Mouse (Mus musculus): ENCODE measurements around the gene Lrrc8c.

The Lrrc8c gene

DNA sequence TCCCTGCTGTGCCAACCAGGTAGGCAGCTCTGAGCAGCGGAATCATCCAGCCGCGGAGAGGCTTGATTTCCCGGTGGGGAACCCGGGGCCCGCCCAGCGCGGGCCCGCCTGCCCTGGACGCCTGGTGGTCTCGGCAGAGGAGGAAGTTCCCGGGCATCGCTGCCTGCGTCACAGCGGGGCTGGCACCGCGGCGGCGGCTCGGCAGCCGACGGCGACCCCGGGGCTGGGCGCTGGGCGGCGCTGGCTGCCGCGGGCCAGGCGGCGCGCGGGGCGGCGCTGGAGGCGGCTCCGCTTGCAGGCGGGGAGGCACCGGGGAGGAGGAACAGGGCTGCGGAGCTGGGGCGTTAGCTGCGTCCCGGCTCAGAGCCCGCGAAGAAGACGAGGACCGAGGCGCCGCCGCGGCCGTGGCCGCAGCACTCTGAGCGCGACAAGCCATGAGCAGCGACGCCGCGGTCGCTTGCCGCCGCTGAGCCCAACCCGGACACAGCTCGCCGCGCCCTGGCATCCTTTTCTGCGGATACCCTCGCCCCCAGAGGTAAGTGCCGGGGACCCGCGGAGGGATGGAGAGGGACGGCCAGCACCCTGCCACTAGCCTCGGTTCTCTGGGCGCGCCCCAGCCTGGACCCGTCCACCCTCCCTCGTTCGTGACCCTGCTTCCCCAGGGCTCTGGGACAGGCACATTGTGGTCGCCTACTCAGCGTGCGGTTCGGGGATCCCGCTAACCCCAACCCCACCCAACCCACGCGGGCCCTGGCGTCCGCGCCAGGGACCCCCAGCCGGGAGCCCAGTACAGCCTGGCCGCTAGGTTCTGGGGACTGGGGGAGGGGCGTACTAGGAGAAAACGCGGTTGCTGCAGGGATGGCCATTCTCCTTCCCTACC lies at the start of gene Lrrc8c:
Gene Lrrc8c (plus strand): TSS at position 293 of the 880 bp plus-strand sequence.
- DNase-seq (ENCODE audit: low spot score in 2 of 2), result peak; percentile 80 to 81

DNA sequence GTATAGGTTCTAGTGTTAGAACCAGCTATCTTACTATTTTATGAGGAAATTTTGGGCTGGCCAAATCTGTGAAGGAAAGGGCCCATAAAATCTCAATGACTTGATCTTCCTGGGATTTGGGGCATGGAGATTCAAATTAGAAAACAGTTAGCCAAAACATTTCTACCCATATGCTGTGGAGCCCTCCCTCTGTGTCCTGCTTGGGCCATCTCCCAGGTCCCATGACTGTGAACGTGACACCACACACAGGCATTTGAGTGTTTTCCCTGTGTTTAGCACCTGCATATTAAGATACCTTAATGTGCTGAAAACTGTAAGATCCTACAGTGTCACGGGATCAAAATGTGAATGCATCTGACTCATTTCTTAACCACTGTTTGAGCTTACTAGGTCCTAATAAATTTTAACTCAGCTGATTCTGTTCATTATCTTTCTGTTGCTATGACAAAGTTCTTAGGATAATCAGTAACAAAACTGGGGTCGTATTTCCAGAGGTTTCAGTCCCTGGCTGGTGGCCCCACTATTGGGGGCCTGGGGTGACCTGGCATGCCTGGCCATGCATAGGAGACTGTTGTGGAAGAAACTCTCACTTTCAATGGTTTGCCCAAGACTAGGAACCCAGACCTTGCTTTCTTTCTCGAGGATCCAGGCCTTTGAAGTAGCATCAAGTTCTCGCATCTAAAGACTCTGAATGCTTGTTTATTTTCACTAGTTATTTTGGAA lies 46.0 kb upstream of the Lrrc8c start:
- no peak for DNase-seq (ENCODE audit: low spot score in 2 of 2)

DNA sequence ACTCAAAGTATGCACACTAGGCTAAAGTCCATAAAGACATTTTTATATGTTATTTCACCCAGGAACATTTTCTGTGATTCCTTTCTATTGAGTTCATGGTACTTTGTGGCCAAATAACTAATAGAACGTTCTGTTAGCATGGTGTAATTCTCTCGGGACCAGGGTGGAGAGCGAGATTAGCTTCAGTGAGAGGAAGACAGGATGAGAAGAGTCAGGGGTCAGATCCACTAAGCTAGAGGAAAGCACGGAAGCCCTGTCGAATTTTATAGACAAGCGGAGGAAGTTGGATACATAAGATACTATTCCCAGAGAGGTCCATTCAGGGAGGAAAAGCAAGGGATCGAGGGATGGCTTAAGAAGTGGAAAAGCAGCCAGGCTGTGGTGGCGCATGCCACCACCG lies 41.7 kb upstream of the Lrrc8c start:
- no peak for DNase-seq (ENCODE audit: low spot score in 2 of 2)

DNA sequence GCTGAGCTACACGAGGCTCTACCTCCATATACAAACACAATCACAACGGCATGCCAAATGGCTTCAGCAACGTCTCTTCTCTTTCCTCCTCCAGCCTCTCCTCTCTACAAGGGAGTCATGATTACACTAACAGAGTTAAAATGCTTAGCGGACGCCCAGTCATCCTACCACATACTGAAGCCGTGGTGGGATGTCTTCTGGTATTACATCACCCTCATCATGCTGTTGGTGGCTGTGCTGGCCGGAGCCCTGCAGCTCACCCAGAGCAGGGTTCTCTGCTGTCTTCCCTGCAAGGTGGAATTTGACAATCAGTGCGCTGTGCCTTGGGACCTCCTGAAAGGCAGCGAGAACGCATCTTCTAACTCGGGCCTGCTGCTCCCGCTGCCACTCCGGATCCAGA lies 39.5 kb upstream of the Lrrc8c start:
- no peak for DNase-seq (ENCODE audit: low spot score in 2 of 2)

DNA sequence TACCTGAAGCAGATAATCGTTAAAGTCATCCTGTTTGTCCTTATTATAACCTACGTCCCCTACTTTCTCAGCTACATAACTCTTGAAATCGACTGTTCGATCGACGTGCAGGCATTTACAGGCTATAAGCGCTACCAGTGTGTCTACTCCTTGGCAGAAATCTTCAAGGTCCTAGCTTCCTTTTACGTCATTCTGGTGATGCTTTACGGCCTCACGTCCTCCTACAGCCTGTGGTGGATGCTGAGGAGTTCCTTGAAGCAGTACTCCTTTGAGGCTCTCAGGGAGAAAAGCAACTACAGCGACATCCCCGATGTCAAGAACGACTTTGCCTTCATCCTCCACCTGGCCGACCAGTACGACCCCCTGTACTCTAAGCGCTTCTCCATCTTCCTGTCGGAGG lies 38.6 kb upstream of the Lrrc8c start:
- no peak for DNase-seq (ENCODE audit: low spot score in 2 of 2)

DNA sequence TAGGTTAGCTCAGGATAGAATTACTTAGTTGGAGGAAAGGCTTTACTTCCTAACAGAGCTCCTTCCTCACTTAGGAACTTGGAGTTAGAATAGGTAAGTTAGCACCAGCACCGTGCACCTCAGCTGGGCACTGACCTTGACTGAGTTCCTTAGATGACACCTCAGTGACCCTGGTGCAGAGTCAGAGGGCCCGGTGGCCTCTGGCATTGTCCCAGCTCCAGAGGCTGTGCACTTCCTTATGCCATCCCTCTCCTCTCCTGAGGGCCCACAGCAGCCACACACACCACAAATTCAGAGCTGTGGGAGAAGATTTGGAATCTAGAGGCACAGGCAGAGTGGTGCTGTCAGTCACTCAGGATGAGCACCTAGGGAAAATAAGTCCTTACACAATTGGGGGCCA lies 35.6 kb upstream of the Lrrc8c start:
- DNase-seq (ENCODE audit: low spot score in 2 of 2), result no peak

DNA sequence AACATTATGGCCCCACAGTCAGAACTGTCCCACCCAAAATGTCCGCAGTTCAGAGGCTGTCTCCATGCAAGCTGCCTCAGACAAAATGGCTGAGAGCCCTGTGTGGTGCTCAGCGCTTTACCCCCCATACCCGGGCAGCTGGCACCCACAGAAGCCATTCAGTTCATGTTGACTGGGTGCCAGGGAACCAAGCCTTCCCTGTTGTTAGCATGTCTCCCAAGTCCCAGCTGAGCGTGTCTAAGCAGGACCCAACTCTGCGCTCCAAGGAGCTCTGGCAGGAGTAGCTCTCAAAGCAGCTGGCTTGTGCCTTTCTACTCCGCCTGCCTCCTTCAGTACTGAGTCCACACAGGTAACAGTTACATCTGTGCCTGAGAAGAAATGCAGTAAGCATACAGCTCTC lies 34.9 kb upstream of the Lrrc8c start:
- DNase-seq (ENCODE audit: low spot score in 2 of 2), result no peak

DNA sequence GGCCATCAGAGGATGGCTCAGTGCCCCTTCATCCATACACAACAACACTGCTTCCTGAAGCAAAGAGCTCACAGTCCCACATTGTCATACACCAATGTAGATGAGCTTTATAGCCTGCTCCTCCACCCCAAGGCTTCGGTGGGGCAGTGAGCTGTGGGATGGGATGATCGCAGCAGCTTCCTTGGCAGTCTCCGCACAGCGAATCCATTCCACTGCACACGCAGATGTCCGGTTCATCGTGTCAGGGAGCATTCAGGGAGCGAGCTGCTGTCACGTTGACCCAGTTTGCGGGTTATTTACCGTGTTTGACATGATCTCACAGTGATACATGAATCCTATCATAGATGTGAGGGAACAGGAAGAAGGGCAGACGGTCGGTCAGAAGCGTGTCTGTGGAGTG lies 34.3 kb upstream of the Lrrc8c start:
- DNase-seq (ENCODE audit: low spot score in 2 of 2), result no peak

DNA sequence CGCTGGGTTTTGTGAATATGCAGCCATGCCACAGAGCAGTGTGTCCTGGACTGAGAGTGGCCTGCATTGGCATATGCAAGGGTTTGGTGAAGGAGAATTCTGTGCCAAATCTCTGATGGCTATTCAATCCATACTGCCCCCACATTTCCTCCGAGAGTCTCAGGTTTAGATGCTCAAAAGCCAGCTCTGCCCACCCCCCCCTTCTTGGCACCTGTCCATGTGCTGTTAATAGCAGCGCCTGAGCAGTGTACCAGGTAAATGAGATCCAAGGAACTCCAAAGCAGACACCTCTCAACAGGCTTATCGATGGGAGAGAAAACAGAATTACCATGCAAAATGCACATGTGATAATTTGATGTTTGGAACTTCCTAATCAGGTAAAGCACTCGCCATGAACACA lies 29.0 kb upstream of the Lrrc8c start:
- DNase-seq (ENCODE audit: low spot score in 2 of 2), result no peak

DNA sequence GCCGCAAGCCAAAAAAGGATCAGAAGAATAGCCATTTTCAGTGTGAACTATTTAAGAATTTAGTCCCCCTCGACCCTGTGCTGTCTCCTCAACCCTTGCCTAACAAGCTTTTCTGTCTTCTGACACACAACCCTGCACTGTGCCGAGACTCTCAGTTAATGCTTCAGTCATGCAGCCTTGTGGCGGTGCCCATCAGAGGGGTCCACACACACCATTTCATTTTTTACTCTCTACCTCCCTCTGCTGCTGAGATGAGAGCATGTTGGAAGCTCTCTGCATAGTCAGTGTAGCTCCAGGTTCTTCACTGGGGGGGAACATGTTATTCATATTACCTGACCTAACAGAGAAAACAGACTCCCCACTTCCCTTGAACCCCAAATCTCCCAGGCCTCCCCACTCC lies 27.8 kb upstream of the Lrrc8c start:
- no peak for DNase-seq (ENCODE audit: low spot score in 2 of 2)

DNA sequence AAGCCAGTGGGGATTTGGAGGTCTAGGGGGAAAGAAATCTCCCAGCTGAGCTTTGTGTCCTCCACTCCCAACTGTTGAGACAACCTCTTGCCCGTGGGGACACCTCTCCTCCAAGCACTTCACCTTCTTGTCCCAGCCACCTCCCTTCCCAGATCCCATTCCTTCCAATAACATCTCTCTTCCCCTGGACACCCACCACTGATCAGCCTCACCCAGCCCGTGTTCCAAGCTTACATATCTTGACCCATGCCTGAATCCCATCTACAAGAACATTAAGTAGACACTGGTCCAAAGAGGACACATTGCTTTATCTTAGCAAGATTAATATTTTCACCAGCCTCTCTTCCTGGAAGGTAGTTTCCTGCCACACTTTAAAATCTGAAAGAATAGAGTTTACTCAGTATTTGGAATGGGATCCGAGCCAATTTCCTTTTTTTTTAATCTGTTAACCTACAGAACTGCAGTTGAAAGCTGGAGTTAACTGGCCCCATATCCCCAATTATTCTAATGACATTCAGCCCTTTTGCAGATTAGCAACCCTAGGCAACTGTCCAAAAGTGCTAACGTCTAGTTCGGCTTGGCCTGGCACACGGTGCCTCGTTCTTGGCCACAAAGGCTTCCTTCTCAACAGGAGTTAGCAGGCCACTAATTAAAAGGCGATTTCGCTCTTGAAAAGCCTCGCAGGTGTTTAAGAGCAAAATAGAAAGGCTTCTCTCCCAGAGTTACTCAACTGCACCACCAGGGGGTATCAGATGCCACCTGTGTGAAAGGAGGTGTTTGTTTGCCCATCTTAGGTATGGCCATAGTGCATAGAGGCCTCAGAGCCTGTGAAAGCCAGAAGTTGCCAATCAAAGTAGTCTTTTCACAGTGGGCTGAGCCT lies 26.6 kb upstream of the Lrrc8c start:
- no peak for DNase-seq (ENCODE audit: low spot score in 2 of 2)

DNA sequence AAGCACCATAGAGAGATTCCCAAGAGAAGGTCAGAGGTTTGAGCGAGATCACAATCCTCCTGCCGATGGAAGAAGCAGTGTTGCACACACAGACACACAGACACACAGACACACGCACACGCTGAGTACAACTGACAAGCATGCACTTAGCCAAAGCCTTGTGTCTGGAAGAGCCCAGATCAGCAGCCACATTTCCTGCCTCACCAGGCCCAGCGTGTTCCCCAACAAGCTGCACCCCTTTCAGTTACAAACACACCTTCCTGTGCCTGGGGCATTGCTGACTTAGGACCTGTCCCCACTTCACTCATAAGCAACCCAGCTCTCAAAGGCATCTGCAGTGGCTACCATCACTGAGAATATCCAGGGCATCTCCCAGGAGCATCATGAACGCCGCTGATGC lies 25.8 kb upstream of the Lrrc8c start:
- DNase-seq (ENCODE audit: low spot score in 2 of 2), result no peak

DNA sequence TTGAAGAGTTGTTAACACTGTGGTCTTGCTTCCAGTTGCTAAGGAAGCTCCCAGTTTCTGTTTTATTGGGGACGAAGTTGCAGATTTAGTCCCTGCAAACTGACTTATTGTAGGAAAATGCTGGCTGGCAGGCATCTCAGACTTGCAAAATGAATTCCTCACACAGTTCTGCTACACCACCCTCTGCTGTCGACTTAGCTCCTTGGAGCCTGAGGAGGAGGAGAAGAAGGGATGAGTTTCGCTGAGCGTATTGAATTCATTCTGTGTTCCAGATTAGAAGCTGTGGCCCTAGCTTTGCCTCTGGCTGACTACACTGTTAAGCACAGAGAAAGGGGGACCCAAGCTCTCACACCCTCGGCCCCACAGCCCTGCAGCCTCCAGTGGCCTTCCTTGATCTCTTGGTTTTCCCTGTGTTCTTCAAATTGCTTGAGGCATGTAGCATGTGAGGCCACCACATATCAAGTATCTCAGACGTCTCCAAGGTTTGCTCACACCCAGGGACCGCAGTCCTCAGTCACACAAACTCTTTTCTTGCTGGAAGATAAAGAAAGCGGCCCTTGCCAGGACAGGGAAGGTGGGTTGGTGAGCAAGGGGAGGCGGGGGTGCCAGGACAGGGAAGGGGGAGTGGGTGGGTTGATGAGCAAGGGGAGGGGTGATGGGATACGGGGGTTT lies 24.8 kb upstream of the Lrrc8c start:
- DNase-seq (ENCODE audit: low spot score in 2 of 2), result no peak

DNA sequence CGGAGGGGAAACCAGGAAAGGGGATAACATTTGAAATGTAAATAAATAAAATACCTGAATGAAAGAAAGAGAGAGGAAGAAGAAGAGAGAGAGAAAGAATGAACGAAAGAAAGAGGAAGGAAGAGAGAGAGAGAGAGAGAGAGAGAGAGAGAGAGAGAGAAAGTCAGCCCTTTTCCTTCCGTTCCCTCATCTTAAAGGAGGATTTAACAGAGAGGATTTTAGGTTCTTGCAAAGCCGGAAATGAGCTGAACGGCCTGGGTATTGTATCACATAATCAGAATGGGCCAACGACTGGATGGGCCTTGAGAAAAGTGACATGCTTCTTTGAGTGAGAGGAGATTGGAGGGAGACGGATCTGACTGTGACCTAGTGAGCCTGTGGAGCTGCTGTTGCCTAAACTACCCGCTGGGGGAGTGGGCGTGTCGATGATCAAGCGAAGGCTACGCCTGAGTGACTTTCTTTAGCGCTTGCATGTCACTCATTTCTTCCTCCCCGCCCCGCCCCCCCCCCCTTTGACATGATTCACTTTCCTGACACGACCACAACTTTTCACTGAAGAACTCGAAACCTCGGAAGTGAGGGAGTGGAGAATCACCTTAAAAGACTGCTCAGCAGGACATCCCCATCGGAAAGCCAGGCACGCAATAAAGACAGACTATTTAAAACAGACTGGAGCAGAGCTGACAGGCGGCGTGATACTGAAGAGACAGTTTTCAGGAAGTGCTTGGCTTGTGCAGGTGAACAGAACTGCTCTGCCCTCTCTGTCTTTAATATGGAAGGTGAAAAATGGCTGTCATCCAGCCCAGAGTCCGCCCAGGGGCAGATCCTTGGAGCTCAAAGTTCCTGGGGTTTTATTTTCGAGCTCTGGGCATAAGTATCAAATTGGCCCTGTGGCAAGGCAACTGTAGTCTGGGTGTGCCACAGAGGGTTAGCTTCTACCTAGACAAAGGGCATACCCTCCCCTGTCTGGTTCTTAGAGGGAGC lies 24.0 kb upstream of the Lrrc8c start:
- peak; percentile 51 to 76 for DNase-seq (ENCODE audit: low spot score in 2 of 2)

DNA sequence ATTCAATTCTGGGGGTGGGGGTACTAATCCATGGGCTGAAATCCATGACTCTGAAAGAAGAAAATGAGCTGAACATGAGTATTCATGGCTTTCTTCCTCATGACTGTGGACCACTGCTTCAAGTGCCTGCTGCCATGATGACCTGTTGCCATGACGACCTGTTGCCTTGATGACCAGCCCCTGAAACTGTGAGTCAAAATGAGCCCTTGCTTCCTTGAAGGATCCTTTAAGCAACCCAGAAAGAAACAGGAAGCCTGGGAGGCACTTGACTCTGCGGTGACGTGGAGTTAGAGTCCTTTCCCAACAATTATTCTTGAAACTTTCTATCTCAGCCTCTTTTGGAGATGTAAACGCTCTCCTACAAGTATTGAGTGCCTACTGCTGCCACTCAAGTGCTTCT lies 23.1 kb upstream of the Lrrc8c start:
- no peak for DNase-seq (ENCODE audit: low spot score in 2 of 2)

DNA sequence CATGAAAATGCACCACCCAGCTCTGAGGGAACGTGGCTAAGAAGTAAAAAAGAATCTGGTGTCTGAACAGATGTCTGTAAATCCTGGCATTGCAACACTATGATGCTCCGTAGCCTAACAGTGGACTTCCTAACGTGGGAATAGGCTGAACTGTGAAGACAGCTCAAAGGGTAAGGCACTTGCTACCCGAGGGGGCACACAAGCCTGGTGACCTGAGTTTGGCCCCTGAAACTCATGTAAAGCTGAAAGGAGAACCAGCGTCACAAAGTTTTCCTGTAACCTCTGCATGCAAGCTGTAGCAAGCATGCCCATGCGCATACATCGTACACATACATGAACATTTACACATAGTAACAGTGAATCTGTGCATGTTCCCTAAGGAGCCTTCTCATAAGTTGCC lies 22.6 kb upstream of the Lrrc8c start:
- no peak for DNase-seq (ENCODE audit: low spot score in 2 of 2)

DNA sequence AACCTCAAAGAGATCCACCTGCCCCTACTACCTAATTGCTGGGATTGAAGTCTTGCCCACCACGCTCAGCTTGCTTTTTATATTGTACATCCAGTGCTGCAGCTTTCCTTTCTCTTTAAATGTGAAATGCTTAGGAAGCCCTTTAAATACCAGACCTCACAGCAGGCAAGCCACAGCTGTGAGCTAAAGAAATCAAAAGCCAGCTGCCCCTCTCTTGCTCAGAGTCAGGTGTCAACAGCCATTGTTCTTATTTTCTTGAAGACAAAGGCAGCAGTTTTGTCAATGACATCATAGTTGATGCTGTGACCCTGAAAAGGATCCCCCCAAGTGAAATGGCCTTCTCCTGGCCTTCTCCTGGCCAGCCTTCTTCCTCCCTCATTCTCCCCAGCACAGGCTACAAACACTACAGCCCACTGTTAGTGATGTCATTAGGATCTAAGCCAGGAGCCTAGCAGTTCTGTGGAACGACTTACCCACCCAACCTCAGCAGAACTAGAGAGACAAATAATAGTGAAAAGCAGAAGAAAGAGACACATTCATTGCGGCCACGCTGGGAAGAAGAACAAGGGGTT lies 20.7 kb upstream of the Lrrc8c start:
- DNase-seq (ENCODE audit: low spot score in 2 of 2), result no peak

DNA sequence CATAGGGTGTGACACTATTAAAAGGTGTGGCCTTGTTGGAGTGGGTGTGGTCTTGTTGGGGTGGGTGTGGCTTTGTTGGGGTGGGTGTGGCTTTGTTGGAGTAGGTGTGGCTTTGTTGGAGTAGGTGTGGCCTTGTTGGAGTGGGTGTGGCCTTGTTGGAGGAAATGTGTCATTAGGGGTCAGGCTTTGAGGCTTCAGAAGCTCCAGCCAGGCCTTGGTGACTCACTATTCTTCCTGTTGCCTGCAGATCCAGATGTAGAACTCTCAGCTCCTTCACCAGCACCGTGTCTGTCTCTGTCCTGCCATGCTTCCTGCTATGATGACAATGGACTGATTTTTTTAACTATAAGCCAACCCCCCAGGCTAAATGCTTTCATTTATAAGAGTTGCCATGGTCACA lies 19.8 kb upstream of the Lrrc8c start:
- DNase-seq (ENCODE audit: low spot score in 2 of 2), result peak in 1 of 2 experiments; percentile 54

DNA sequence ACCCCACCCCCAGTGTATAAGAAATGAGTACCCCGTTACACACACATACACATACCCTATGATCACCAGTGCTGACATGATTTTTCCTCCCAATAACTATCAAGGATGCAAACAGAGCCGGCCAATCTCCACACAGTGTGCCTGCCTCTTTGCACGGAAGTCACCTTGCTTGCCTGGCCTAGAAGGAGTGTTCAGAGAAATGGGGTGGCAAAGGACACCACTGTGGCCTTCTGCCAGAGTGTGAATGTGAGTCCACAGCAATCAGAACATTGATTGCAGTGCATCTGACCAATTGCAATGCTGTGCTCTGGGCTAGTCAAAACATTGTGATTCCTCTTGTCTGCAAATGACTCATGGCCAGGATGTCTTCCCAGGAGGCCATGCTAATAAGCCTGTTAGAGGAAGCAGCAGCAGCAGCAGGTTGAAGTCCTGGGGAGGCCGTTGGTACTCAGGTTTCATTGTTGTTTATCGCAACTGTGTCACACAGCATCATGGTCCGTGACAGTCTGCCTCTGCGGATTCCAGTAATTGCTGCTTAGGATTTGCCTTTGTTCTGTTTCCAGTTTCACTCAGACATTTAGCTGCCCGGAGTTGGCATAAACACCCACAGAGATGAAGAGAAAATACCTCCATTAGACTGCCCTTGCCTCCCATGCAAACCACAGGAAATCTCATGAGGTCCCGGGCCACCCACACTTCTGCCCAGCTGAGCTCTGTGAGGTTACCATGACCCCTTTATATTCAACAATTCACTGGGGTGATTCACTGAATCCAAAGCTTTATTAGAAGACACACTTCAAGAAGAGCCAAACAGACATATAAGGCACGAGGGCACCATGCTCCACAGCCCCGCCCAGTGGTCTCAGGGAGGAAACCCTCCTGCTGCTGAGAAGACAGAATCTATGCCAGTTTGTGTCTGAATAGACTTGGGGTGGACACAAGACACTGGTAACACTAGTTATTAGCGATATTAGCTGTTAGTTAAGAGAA lies 18.8 kb upstream of the Lrrc8c start:
- DNase-seq (ENCODE audit: low spot score in 2 of 2), result peak in 1 of 2 experiments; percentile 54

All from urinary bladder, postnatal 4 days (tissue).